Mouse (Mus musculus) urinary bladder, postnatal 25 days (tissue): Measurements from ENCODE around the gene Kif5a.
A peak's percentile ranks its signal among the peaks of the same experiment; 100 is the strongest.
"Not testable (repeated sequence)": the region's sequence is repeated elsewhere in the genome, so short reads cannot be mapped to it uniquely, and the experiment has no call there.

Source experiments
- DNase-seq: peaks from one replicate; pipeline ENCODE4 v3.0.0; 2022; ENCODE audit warnings: low spot score

The Kif5a gene

GRCm38 (mm10) chr10:127262548-127263398 is at the start of gene Kif5a:
TSS of gene Kif5a (minus strand) at chr10:127263348.
- no peak for DNase-seq

DNA sequence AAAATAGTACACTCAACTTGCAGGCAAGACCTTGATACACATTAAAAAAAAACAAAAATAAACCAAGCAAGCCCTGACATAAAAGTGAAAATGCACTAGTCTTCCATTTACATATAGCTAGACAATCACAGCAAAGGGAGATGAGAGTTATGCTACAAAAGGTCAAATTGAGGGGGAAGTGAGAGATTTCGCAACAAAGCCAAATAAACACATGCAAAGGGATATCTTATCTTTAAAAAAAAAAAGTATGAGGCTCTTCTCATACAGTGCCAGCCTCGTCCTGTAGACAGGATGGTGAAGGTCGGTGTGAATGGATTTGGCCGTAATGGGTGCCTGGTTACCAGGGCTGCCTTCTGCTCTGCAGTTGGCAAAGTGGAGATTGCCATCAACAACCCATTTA is 49.7 kb upstream of the Kif5a start:
- DNase-seq = no peak

DNA sequence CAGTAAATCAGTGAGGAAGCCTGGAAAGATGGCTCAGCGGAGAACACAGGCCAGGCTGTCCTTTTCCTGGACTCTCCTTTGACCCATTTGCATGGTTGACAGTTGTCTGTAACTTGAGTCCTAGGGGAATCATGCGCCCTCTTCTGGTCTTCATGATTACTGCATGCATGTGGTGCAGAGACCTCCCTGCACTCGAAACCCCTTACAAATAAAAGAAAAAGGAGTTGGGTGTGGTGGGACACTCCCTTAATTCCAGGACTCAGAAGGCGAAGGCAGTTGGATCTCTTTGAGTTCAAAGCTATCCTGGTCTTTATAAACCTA is 49.2 kb upstream of the Kif5a start:
- peak; percentile 74 for DNase-seq

DNA sequence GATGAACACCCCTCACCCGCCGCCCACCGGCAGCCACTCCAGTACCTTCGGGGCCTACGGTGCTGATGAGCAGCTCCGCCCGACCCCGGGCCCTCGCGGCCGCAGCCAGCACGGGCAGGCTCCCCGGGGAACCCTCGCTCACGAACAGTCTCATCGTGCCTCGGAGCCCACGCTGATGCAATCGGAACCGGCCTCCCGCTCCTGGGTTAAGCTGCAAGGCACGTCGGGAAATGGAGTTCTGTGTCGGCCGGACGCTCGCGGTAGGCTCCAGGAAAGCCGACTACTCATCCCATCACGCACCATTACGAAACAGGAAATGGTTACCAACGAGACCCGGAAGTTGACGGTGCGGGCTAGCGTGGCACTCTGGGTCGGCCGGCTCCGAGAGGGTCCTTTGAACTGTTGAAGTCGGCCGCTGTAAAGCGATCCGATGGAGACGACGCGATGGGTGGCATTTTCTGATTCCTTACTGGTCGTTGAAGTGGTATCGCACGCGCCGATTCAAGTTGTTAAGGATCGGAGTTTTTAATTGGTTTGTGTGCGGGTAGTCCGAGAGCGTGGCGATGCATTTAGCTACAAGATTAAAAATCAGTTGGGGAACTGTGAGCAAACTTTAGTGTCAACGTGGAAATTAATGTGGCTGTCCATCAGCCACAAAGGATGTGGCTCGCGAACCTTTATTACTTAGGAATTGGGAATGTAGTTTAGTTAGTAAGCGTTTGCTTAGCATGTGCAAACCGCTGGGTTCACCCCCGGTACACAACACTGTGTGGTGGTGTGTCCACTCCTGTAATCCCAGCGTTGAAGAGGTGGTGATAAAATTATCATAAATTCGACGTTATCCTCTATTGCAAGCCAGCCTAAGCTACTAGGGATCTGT is 48.6 kb upstream of the Kif5a start, which contains the start of gene Mars:
Mars (minus strand) TSS at position 311 of the 880 bp plus-strand sequence.
- peak; percentile 87 for DNase-seq

GRCm38 (mm10) chr10:127310523-127311475 is 47.7 kb upstream of the Kif5a start:
- no peak for DNase-seq

DNA sequence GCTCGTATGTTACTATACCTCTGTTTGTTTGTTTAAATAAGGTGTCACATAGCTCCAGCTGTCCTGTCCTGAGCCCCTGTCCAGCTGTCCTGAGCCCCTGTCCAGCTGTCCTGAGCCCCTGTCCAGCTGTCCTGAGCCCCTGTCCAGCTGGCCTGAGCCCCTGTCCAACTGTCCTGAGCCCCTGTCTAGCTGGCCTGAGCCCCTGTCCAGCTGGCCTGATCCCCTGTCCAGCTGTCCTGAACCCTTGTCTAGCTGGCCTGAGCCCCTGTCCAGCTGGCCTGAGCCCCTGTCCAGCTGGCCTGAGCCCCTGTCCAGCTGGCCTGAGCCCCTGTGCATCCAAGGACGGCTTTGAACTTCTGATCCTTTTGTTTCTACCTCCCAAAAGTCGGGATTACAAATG is 46.0 kb upstream of the Kif5a start:
- DNase-seq = not testable (repeated sequence)

DNA sequence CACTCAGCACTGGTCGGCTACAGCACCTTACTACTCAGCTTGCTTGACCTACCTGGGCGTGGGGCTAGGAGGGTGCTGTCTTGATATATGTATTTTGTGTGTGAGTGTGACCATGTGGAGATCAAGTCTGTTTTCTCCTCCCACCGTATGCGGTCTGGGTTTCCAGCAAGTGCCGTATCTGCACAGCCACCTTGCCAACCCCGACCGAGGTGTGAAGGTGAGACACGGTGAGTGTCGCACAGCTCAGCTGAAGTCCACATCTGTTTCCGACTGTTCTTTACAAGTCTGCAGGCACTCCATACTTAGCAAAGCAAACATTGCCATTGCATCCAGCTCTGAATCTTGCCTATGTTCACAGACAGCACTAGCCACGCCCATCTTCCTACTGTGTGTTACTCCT is 40.0 kb upstream of the Kif5a start:
- DNase-seq = no peak

DNA sequence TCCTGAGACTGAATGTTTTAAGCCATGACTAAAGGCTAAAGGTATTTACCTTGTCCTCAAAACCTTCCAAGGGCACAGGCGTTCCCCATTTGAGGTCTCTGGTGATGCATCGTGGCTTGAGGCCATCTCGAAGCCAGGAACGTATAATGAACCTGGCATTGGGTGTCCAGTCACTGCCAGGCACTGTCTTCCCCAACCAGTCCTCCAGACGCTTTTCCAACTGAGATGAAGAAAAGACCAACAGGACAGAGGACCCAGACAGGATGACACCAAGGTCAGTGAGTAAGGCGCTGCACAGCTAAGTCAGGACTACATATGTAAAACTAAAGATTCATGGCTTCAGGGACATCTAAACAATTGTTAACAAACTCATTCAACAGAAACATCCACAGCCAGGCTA is 37.2 kb upstream of the Kif5a start:
- DNase-seq = no peak

GRCm38 (mm10) chr10:127297015-127297871 is 34.1 kb upstream of the Kif5a start:
- no peak for DNase-seq

- DNase-seq = no peak
Measured at GRCm38 (mm10) chr10:127295986-127296794, 33.0 kb upstream of the Kif5a start.

- no peak for DNase-seq
Measured at GRCm38 (mm10) chr10:127294895-127295510, 31.9 kb upstream of the Kif5a start.

DNA sequence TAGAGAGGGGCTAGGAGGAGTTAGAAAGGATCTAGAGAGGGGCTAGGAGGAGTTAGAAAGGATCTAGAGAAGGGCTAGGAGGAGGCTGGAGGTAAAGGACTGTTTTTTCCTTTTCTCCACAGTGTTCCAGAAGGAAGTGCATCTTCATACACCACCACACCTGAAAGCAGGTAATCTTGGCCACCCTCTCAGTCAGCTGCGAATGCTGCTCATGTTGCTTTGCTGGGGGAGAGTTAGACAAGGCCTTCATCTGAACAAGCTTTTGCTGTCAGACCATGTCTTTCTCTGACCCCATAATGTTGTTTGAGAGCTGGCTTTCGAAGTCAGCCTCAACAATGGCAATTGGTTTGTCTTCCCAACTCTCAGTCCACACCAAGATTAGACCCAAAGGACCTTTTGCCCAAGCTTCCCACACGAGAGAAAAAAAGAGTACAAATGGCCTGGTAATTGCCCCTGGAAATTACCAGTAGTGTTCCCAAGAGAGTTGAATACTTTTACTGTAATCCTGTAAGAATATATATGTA is 30.5 kb upstream of the Kif5a start:
- DNase-seq = no peak

DNA sequence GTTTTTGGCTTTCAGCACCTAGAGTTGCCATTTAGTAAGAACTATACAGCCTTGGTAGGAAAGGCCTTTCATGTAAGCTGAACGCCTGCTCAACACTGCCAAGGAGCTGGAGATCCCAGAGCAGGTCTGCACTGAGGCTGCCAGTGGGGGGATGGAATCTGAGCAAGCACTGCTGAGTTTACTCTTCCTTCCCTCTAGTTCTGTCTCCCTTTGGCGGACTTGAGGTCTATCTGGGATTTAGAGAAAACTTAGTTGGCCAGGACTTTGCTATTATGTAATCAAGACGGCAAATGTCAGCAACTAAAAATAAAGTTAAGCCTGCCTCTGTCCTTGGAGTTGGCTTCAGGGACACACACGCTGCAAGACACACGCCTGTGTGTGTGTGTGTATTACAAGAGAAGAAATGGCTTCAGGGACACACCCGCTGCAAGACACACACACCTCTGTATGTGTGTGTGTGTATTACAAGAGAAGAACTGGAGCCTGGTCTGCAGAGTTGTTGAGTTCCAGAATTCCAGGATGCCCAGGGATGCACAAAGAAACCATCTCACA is 29.9 kb upstream of the Kif5a start:
- DNase-seq = no peak

GRCm38 (mm10) chr10:127291881-127292638 is 28.9 kb upstream of the Kif5a start:
- no peak for DNase-seq

DNA sequence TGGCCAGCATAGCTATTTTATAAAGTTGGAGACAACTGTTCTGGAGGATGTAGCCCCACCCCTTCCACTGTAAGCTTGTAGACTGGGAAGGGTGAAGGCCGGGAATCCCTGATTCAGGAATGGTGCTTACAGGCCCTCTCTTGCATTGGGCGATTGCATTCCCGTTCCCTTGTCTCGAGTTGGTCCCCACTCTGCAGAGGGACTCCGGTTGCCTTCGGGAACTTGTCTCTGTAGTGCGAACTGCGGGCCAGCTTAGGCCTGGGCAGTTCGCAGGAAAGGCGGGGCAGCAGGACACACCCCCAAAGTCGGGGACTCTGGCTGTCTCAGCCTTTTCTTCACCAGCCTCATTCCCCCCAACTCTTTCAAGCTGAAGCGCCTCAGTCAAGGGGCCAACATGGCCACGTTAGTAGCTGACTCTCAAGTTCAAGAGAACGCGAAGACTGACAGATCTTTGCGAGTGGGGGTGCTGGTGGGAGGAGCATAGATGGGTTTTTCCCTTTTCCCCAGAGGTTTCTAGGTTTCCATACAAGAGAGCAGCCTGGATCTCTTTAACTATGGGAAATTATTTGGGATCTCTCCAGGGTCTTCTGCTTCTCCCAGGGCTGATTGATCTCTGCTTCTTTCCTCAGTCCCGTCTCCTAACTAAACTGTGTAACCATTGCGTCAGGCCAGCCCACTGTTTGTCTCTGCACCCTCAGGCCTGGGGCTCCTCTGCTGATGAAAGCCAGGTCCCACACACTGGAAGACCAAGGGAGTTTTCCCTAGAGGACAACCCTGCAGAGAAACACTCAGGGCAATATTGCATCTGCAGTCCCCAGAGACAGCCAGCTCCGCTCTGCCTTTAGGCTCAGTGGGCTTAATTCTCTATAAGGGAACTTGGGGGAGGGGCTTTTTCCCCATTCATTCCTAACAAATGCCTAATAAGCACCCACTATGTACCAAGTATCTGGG is 28.1 kb upstream of the Kif5a start:
- peak; percentile 59 for DNase-seq

- peak; percentile 98 for DNase-seq
Measured at GRCm38 (mm10) chr10:127290307-127290929, 27.3 kb upstream of the Kif5a start.
